Mouse (Mus musculus): Measurements from ENCODE around the gene Tom1. TPM values are rescaled to one million over a fixed set of nuclear protein-coding genes. Genes with fewer than 3 reads are reported as not detected.

Gene Tom1
- polyA plus RNA-seq, 1 experiment from 2014 or later: 35.8 TPM

GRCm38 (mm10) chr8:75087127-75087526 lies 53.6 kb downstream of the Tom1 start:
- ATAC-seq (replicated peaks; ENCODE audit: insufficient number of reproducible peaks, low FRiP score, low TSS enrichment): no peak
- Histone ChIP-seq H3K36me3 (ENCODE audit: control insufficient read depth, insufficient read depth, low read length) (no peaks in the 10 kb centered on the region), H3K4me1 (ENCODE audit: control insufficient read depth, insufficient read depth, low read length) (peaks cover 11% of the 10 kb centered on the region), H3K4me3 (ENCODE audit: low read depth, low read length) (no peak overlapping the region), H3K9ac (ENCODE audit: low read depth, low read length) (no peak overlapping the region), H3K27ac (ENCODE audit: low read depth, low read length) (no peak overlapping the region), H3K4me2 (no peak overlapping the region), H3K9me3 (replicated peaks; ENCODE audit: control insufficient read depth, low read length) (no peaks in the 10 kb centered on the region; the same call in 1 of the 2 replicates), H3K27me3 (ENCODE audit: control insufficient read depth, insufficient read depth, low read length) (no peaks in the 10 kb centered on the region)

DNA sequence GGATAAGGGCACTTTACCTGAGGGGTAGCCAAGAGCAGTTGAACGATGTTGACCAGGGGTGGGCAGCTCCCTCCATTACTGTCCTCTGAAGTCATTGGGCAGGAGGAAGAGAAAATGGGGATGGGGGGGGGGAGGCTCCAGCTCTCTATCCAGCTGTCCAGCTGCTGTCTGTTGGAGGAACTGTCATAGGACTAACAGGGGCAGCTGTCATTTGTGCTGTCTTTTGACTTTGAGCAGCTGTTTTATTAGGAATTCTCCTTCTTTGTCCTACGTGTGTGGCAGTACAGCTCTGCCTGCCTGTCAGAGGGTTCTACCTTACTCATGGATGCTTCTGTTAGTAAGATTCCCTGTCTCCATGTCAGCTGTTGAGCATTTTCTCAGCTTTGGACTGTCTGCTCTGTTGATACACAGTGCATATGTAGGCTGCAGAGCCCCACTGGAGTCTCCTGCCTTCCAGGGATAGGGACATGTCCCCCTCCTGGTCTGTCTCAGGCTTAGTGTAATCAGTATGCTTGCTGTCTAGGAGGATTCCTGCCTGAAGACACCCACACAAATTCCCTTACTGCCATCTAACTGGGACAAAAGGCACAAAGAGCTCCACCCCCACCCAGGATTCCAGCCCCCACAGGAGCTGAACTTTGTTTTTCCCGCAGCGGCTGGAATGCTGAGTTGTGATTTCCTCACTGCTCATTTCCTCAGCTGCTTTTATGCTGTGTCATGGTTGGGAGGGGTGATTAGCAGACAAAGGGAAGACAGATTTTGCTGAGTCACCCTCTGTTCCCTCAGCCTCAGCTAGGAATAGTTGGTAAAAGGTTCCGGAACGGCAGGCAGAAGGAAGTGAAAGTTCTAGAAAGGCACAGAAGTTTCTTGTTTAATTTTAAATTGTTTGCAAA lies 55.7 kb downstream of the Tom1 start:
- Histone ChIP-seq H3K9ac (ENCODE audit: low read depth, low read length) (peak overlapping the region; percentile 61), H3K36me3 (ENCODE audit: control insufficient read depth, insufficient read depth, low read length) (no peaks in the 10 kb centered on the region), H3K9me3 (replicated peaks; ENCODE audit: control insufficient read depth, low read length) (no peaks in the 10 kb centered on the region; the same call in 1 of the 2 replicates), H3K4me2 (peak overlapping the region; percentile 54), H3K4me3 (ENCODE audit: low read depth, low read length) (peak overlapping the region; percentile 12; the same call in 1 of the 2 replicates), H3K27ac (ENCODE audit: low read depth, low read length) (peak overlapping the region; percentile 75), H3K4me1 (ENCODE audit: control insufficient read depth, insufficient read depth, low read length) (peaks cover 11% of the 10 kb centered on the region), H3K27me3 (ENCODE audit: control insufficient read depth, insufficient read depth, low read length) (no peaks in the 10 kb centered on the region)
- 19% methylated on average over 6 of the region's 6 CpGs for WGBS (ENCODE audit: insufficient replicate concordance)
- ATAC-seq (replicated peaks; ENCODE audit: insufficient number of reproducible peaks, low FRiP score, low TSS enrichment): peak; percentile 64

DNA sequence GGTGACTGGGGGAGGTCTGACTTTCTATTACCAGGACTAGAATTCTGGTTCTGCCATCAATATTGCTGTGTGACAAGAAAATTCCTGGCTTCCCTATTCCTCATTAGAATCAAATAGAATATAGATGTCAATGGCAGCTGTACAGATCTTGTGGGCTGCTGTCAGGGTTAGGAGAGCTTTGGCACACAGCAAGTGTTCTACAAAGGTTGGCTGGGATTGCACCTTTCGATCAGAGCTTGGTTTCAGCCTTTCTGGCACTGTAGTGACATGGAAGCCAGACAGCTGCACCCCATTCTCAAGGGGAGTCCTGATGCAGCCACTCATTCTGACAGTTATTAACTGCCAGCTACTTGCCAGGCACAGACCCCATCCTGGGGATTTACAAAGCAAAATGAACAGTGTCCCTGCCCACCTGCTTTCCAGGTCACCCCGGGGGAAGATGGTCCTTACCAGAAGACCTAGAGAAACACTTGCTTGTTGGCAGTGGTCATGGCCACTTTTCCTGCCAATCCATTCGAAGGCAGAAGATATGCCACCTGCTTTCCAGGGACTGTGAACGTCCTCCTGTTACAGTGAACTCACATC lies 57.4 kb downstream of the Tom1 start:
- Histone ChIP-seq H3K9ac (ENCODE audit: low read depth, low read length) (no peak overlapping the region), H3K36me3 (ENCODE audit: control insufficient read depth, insufficient read depth, low read length) (no peaks in the 10 kb centered on the region), H3K27ac (ENCODE audit: low read depth, low read length) (no peak overlapping the region), H3K4me1 (ENCODE audit: control insufficient read depth, insufficient read depth, low read length) (peaks cover 11% of the 10 kb centered on the region), H3K9me3 (replicated peaks; ENCODE audit: control insufficient read depth, low read length) (no peaks in the 10 kb centered on the region; the same call in 1 of the 2 replicates), H3K4me2 (no peak overlapping the region), H3K4me3 (ENCODE audit: low read depth, low read length) (no peak overlapping the region), H3K27me3 (ENCODE audit: control insufficient read depth, insufficient read depth, low read length) (no peaks in the 10 kb centered on the region)
- ATAC-seq (replicated peaks; ENCODE audit: insufficient number of reproducible peaks, low FRiP score, low TSS enrichment): no peak
- WGBS (ENCODE audit: insufficient replicate concordance): 76% methylated on average over 4 of the region's 4 CpGs

GRCm38 (mm10) chr8:75093399-75094156 lies 60.1 kb downstream of the Tom1 start, which contains the start of gene Hmox1:
Gene Hmox1, plus strand, starts transcription at chr8:75093621.
- H3K4me1 ChIP-seq (ENCODE audit: control insufficient read depth, insufficient read depth, low read length): peaks cover 11% of the 10 kb centered on the region
- peak within 1 kb of the TSS; percentile 74 for H3K4me3 ChIP-seq (ENCODE audit: low read depth, low read length)
- peak; percentile 82 for ATAC-seq (replicated peaks; ENCODE audit: insufficient number of reproducible peaks, low FRiP score, low TSS enrichment)
- H3K9me3 ChIP-seq (replicated peaks; ENCODE audit: control insufficient read depth, low read length): no peaks in the 10 kb centered on the region
- WGBS (ENCODE audit: insufficient replicate concordance): under 1% methylated on average over 36 of the region's 36 CpGs
- H3K9ac ChIP-seq (ENCODE audit: low read depth, low read length): peak within 1 kb of the TSS; percentile 84
- peak within 1 kb of the TSS; percentile 82 for H3K4me2 ChIP-seq
- H3K27me3 ChIP-seq (ENCODE audit: control insufficient read depth, insufficient read depth, low read length): no peaks in the 10 kb centered on the region
- peaks cover 3% of the 10 kb centered on the region; the same call in 1 of the 2 replicates for H3K36me3 ChIP-seq (ENCODE audit: control insufficient read depth, insufficient read depth, low read length)
- no peak within 1 kb of the TSS for H3K27ac ChIP-seq (ENCODE audit: low read depth, low read length)

GRCm38 (mm10) chr8:75102956-75103355 lies 69.5 kb downstream of the Tom1 start:
- Histone ChIP-seq H3K27me3 (ENCODE audit: control insufficient read depth, insufficient read depth, low read length) (no peaks in the 10 kb centered on the region), H3K9ac (ENCODE audit: low read depth, low read length) (no peak overlapping the region), H3K4me1 (ENCODE audit: control insufficient read depth, insufficient read depth, low read length) (peaks cover 8% of the 10 kb centered on the region; the same call in 1 of the 2 replicates), H3K4me3 (ENCODE audit: low read depth, low read length) (no peak overlapping the region), H3K4me2 (no peak overlapping the region), H3K9me3 (replicated peaks; ENCODE audit: control insufficient read depth, low read length) (no peaks in the 10 kb centered on the region), H3K27ac (ENCODE audit: low read depth, low read length) (no peak overlapping the region), H3K36me3 (ENCODE audit: control insufficient read depth, insufficient read depth, low read length) (peaks cover 5% of the 10 kb centered on the region)
- 70% methylated on average over 4 of the region's 4 CpGs for WGBS (ENCODE audit: insufficient replicate concordance)
- ATAC-seq (replicated peaks; ENCODE audit: insufficient number of reproducible peaks, low FRiP score, low TSS enrichment): no peak

DNA sequence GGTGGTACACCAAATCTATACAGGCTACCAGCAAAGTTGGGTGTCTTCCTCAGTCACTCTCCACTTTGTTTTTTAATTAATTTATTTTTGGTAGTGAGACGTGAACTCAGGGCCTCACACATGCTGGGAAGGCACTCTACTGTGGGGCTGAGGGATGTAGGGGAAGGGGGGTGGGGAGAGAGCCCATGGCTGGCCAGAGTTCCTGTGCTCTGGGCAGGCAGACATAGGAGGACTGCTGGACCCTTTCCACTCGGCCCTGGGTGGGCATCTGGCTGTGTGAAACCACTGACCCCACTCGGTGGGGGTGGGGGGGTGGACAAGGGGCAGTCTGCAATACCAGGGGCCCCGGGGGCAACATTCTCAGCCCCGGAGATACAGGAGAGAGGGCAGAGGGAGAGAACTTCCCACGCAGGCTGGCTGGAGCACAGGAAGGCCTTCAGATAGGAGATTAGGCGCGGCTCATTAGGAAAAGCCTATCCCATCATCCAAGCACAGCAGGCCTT lies 69.9 kb downstream of the Tom1 start:
- Histone ChIP-seq H3K9ac (ENCODE audit: low read depth, low read length) (peak overlapping the region; percentile 49; the same call in 1 of the 2 replicates), H3K27ac (ENCODE audit: low read depth, low read length) (peak overlapping the region; percentile 32; the same call in 1 of the 2 replicates), H3K4me1 (ENCODE audit: control insufficient read depth, insufficient read depth, low read length) (peaks cover 8% of the 10 kb centered on the region; the same call in 1 of the 2 replicates), H3K27me3 (ENCODE audit: control insufficient read depth, insufficient read depth, low read length) (no peaks in the 10 kb centered on the region), H3K4me2 (no peak overlapping the region), H3K9me3 (replicated peaks; ENCODE audit: control insufficient read depth, low read length) (no peaks in the 10 kb centered on the region), H3K4me3 (ENCODE audit: low read depth, low read length) (no peak overlapping the region), H3K36me3 (ENCODE audit: control insufficient read depth, insufficient read depth, low read length) (peaks cover 5% of the 10 kb centered on the region)
- 35% methylated on average over 8 of the region's 8 CpGs for WGBS (ENCODE audit: insufficient replicate concordance)
- ATAC-seq (replicated peaks; ENCODE audit: insufficient number of reproducible peaks, low FRiP score, low TSS enrichment): 0 out of 2 replicates have a peak, but pooled peaks have one; percentile 26

- under 1% methylated on average over 9 of the region's 9 CpGs for WGBS (ENCODE audit: insufficient replicate concordance)
Observed at GRCm38 (mm10) chr8:75108527-75109235, 75.2 kb downstream of the Tom1 start.

More at GRCm38 (mm10) chr8:75108527-75109235, 75.2 kb downstream of the Tom1 start:
- H3K27ac ChIP-seq (ENCODE audit: low read depth, low read length): peak overlapping the region; percentile 87
- peaks cover 13% of the 10 kb centered on the region; the same call in 1 of the 2 replicates for H3K4me1 ChIP-seq (ENCODE audit: control insufficient read depth, insufficient read depth, low read length)
- H3K4me3 ChIP-seq (ENCODE audit: low read depth, low read length): peak overlapping the region; percentile 75
- peak overlapping the region; percentile 82 for H3K4me2 ChIP-seq
- ATAC-seq (replicated peaks; ENCODE audit: insufficient number of reproducible peaks, low FRiP score, low TSS enrichment): peak; percentile 73
- H3K9ac ChIP-seq (ENCODE audit: low read depth, low read length): peak overlapping the region; percentile 94
- H3K9me3 ChIP-seq (replicated peaks; ENCODE audit: control insufficient read depth, low read length): no peaks in the 10 kb centered on the region
- peaks cover 19% of the 10 kb centered on the region for H3K36me3 ChIP-seq (ENCODE audit: control insufficient read depth, insufficient read depth, low read length)
- H3K27me3 ChIP-seq (ENCODE audit: control insufficient read depth, insufficient read depth, low read length): no peaks in the 10 kb centered on the region
